8 mouse cellular contexts compared by ENCODE assay signal in genomic region chr16:18392469-18393426, GRCm38 (mm10). TPM values are rescaled to one million over a fixed set of nuclear protein-coding genes. Genes with fewer than 3 reads are reported as not detected.
DNase-seq lines count a peak whose midpoint lies in the region; ATAC-seq and TF ChIP-seq lines count a peak whose summit lies in the region.

No protein-coding gene starts in this region.

- peak; percentile 78 for DNase-seq in cerebellum, adult 11 months
- DNase-seq in embryo, embryonic 11.5 days (ENCODE audit: low read depth, low spot score): peak; percentile 76
- peak; percentile 99 for DNase-seq in heart, adult 11 months
- DNase-seq in limb, embryonic 14.5 days (ENCODE audit: low spot score): peak; percentile 76
- peak; percentile 86 to 92 for DNase-seq in spleen, postnatal 10 days (ENCODE audit: low spot score in 2 of 2)

- H3K27ac ChIP-seq in intestine, postnatal 0 days (ENCODE audit: low read depth, low read length): no peak overlapping the region
- peak overlapping the region; percentile 58 for H3K27ac ChIP-seq in limb, embryonic 14.5 days (replicated peaks; ENCODE audit: low read depth, low read length)
- peak overlapping the region; percentile 86 for H3K27ac ChIP-seq in midbrain, embryonic 15.5 days

- TF ChIP-seq POLR2A in limb, embryonic 14.5 days (IDR thresholded peaks at IDR 0.05; ENCODE audit: borderline replicate concordance, extremely low read depth, insufficient read depth, insufficient read length): peak; percentile 84

- H3K9me3 ChIP-seq in intestine, postnatal 0 days (ENCODE audit: control insufficient read depth): no peaks in the 10 kb centered on the region
- H3K9me3 ChIP-seq in limb, embryonic 14.5 days (ENCODE audit: control insufficient read depth, low read length): no peaks in the 10 kb centered on the region
- H3K9me3 ChIP-seq in midbrain, embryonic 15.5 days: no peaks in the 10 kb centered on the region

- peak overlapping the region; percentile 67 for H3K4me3 ChIP-seq in intestine, postnatal 0 days (ENCODE audit: low read depth, low read length)
- peak overlapping the region; percentile 78 for H3K4me3 ChIP-seq in limb, embryonic 14.5 days (replicated peaks; ENCODE audit: low read length)
- peak overlapping the region; percentile 65 for H3K4me3 ChIP-seq in midbrain, embryonic 15.5 days

- peaks cover 10% of the 10 kb centered on the region for H3K36me3 ChIP-seq in intestine, postnatal 0 days (ENCODE audit: control insufficient read depth, insufficient read depth)
- H3K36me3 ChIP-seq in limb, embryonic 14.5 days (ENCODE audit: control insufficient read depth, insufficient read depth, low read length): peaks cover 9% of the 10 kb centered on the region
- peaks cover 8% of the 10 kb centered on the region for H3K36me3 ChIP-seq in midbrain, embryonic 15.5 days (replicated peaks)

- peak overlapping the region; percentile 78 for H3K9ac ChIP-seq in intestine, postnatal 0 days (ENCODE audit: low read depth, low read length)
- peak overlapping the region; percentile 78 for H3K9ac ChIP-seq in limb, embryonic 14.5 days (ENCODE audit: low read depth, low read length, severe bottlenecking)
- H3K9ac ChIP-seq in midbrain, embryonic 15.5 days: peak overlapping the region; percentile 70

- H3K4me2 ChIP-seq in intestine, postnatal 0 days (replicated peaks; ENCODE audit: low read depth): peak overlapping the region; percentile 100
- peak overlapping the region; percentile 95 for H3K4me2 ChIP-seq in limb, embryonic 14.5 days (replicated peaks; ENCODE audit: low read depth, low read length, severe bottlenecking)
- H3K4me2 ChIP-seq in midbrain, embryonic 15.5 days: peak overlapping the region; percentile 70

- ATAC-seq in cerebellum, adult (ENCODE audit: insufficient number of reproducible peaks, low FRiP score, low TSS enrichment): no peak
- ATAC-seq in intestine, postnatal 0 days: peak; percentile 82
- peak; percentile 86 for ATAC-seq in limb, embryonic 14.5 days (ENCODE audit: low FRiP score, low read depth)
- ATAC-seq in midbrain, embryonic 15.5 days (replicated peaks): peak; percentile 85

- H3K4me1 ChIP-seq in intestine, postnatal 0 days (replicated peaks; ENCODE audit: control insufficient read depth, insufficient read depth, low read length): peaks cover 4% of the 10 kb centered on the region; the same call in 1 of the 2 replicates
- peaks cover 16% of the 10 kb centered on the region for H3K4me1 ChIP-seq in limb, embryonic 14.5 days (ENCODE audit: control insufficient read depth, insufficient read depth, low read length)
- H3K4me1 ChIP-seq in midbrain, embryonic 15.5 days: peaks cover 62% of the 10 kb centered on the region

- WGBS in intestine, postnatal 0 days: 1% methylated on average over 62 of the region's 63 CpGs
- WGBS in limb, embryonic 14.5 days: under 1% methylated on average over 58 of the region's 63 CpGs
- 0% methylated on average over 62 of the region's 63 CpGs for WGBS in midbrain, embryonic 15.5 days

- H3K27me3 ChIP-seq in intestine, postnatal 0 days (replicated peaks; ENCODE audit: control insufficient read depth, insufficient read depth, low read length): no peaks in the 10 kb centered on the region
- H3K27me3 ChIP-seq in limb, embryonic 14.5 days (ENCODE audit: control insufficient read depth, insufficient read depth, low read length): no peaks in the 10 kb centered on the region
- no peaks in the 10 kb centered on the region for H3K27me3 ChIP-seq in midbrain, embryonic 15.5 days (replicated peaks)

- peak; percentile 76 for TF ChIP-seq CTCF in intestine, postnatal 0 days (IDR thresholded peaks at IDR 0.05; ENCODE audit: low read depth)

RNA-seq across cellular contexts. Expression of gene Txnrd2, which starts 33.4 kb away (rescaled TPM):
- 24.8 and 25.0 TPM in 2 replicates for polyA plus RNA-seq in intestine, postnatal 0 days (2015; fragmentation: Nextera tagmentation; extraction: Ambion mirVana)
- 13.4 and 14.1 TPM in 2 replicates for polyA plus RNA-seq in limb, embryonic 14.5 days (2012; rRNA removed)
- 13.6 and 18.4 TPM in 2 replicates for polyA plus RNA-seq in limb, embryonic 14.5 days (2014; fragmentation: Nextera tagmentation; extraction: Ambion mirVana)
- 34.0 and 35.5 TPM in 2 replicates for polyA plus RNA-seq in midbrain, embryonic 15.5 days (2015; fragmentation: Nextera tagmentation; extraction: Ambion mirVana)

RNA-seq across cellular contexts. Expression of gene Comt, which starts 33.9 kb away (rescaled TPM):
- 103 and 107 TPM in 2 replicates for polyA plus RNA-seq in intestine, postnatal 0 days (2015; fragmentation: Nextera tagmentation; extraction: Ambion mirVana)
- polyA plus RNA-seq in limb, embryonic 14.5 days (2012; rRNA removed): 84.5 and 110 TPM in 2 replicates
- 82.4 and 92.3 TPM in 2 replicates for polyA plus RNA-seq in limb, embryonic 14.5 days (2014; fragmentation: Nextera tagmentation; extraction: Ambion mirVana)
- 104 and 107 TPM in 2 replicates for polyA plus RNA-seq in midbrain, embryonic 15.5 days (2015; fragmentation: Nextera tagmentation; extraction: Ambion mirVana)

RNA-seq across cellular contexts. Expression of gene Arvcf, which starts 44.8 kb away (rescaled TPM):
- polyA plus RNA-seq in intestine, postnatal 0 days (2015; fragmentation: Nextera tagmentation; extraction: Ambion mirVana): 9.3 and 9.6 TPM in 2 replicates
- 33.6 and 42.9 TPM in 2 replicates for polyA plus RNA-seq in limb, embryonic 14.5 days (2012; rRNA removed)
- 18.9 and 23.4 TPM in 2 replicates for polyA plus RNA-seq in limb, embryonic 14.5 days (2014; fragmentation: Nextera tagmentation; extraction: Ambion mirVana)
- 94.4 and 99.5 TPM in 2 replicates for polyA plus RNA-seq in midbrain, embryonic 15.5 days (2015; fragmentation: Nextera tagmentation; extraction: Ambion mirVana)

RNA-seq across cellular contexts. Expression of gene Tango2, which starts 44.8 kb away (rescaled TPM):
- polyA plus RNA-seq in intestine, postnatal 0 days (2015; fragmentation: Nextera tagmentation; extraction: Ambion mirVana): 78.6 and 85.2 TPM in 2 replicates
- 25.2 and 28.7 TPM in 2 replicates for polyA plus RNA-seq in limb, embryonic 14.5 days (2012; rRNA removed)
- polyA plus RNA-seq in limb, embryonic 14.5 days (2014; fragmentation: Nextera tagmentation; extraction: Ambion mirVana): 24.0 and 25.1 TPM in 2 replicates
- polyA plus RNA-seq in midbrain, embryonic 15.5 days (2015; fragmentation: Nextera tagmentation; extraction: Ambion mirVana): 74.3 and 83.1 TPM in 2 replicates
